In genomic region chr6:113879366-113879765, GRCm38 (mm10) we compare ENCODE assay signal across 27 mouse cellular contexts.
"Had no signal": no experiment of that assay in that cellular context is flagged by ENCODE, and none has a peak within 500 bp of the region (broad histone marks: within the 10 kb centered on the region; RNA-seq: fewer than 3 reads in every experiment).

No protein-coding gene starts in this region.

- H3K27ac ChIP-seq: gastrocnemius, adult 2 months; heart, embryonic 13.5 days; heart, embryonic 15.5 days; hindbrain, embryonic 13.5 days; hindbrain, embryonic 15.5 days; hindbrain, postnatal 0 days; kidney, embryonic 15.5 days; kidney, postnatal 0 days; limb, embryonic 13.5 days; limb, embryonic 15.5 days; liver, embryonic 12.5 days; liver, embryonic 14.5 days had no signal

- H3K4me3 ChIP-seq: gastrocnemius, adult 2 months; heart, embryonic 13.5 days; heart, embryonic 15.5 days; hindbrain, embryonic 13.5 days; hindbrain, embryonic 15.5 days; kidney, embryonic 15.5 days; limb, embryonic 13.5 days; limb, embryonic 15.5 days; liver, embryonic 12.5 days had no signal

- H3K4me1 ChIP-seq: heart, embryonic 13.5 days; heart, embryonic 15.5 days; kidney, embryonic 15.5 days; limb, embryonic 13.5 days; limb, embryonic 15.5 days; liver, embryonic 12.5 days had no signal

- DNase-seq: gastrocnemius, adult 2 months; gastrocnemius, postnatal 10 days; gastrocnemius, postnatal 25 days; heart, adult 18-20 months; heart, postnatal 14 days; heart, postnatal 36 days; kidney, adult 11 months; kidney, adult 2 months; kidney, adult 9 months; kidney, postnatal 14 days; kidney, postnatal 36 days; layer of hippocampus, adult 9-11 months; layer of hippocampus, postnatal 36 days; left cerebral cortex, postnatal 4 days; lung, adult 18-20 months had no signal

- ATAC-seq: hindbrain, postnatal 0 days; intestine, embryonic 16.5 days; liver, embryonic 12.5 days had no signal

- H3K27me3 ChIP-seq: hindbrain, embryonic 13.5 days; hindbrain, embryonic 15.5 days; kidney, embryonic 15.5 days; limb, embryonic 13.5 days; limb, embryonic 15.5 days; liver, embryonic 12.5 days had no signal
